Comparison of ENCODE assay signal across 29 mouse cellular contexts in genomic region chr17:8774301-8774700, GRCm38 (mm10).
"Had no signal": no experiment of that assay in that cellular context is flagged by ENCODE, and none has a peak within 500 bp of the region (broad histone marks: within the 10 kb centered on the region; RNA-seq: fewer than 3 reads in every experiment).

No protein-coding gene starts in this region.

- H3K4me3 ChIP-seq: embryonic facial prominence, embryonic 10.5 days; embryonic facial prominence, embryonic 12.5 days; embryonic facial prominence, embryonic 13.5 days; embryonic facial prominence, embryonic 15.5 days; erythroblast, embryonic 14.5 days; forebrain, embryonic 10.5 days; forebrain, embryonic 12.5 days; forebrain, embryonic 13.5 days; forebrain, embryonic 15.5 days; gastrocnemius, adult 2 months; heart, adult 2 months had no signal

- ATAC-seq: forebrain, embryonic 13.5 days; forebrain, embryonic 14.5 days; forebrain, embryonic 15.5 days; forebrain, embryonic 16.5 days; forebrain, postnatal 0 days had no signal

- H3K27me3 ChIP-seq: embryonic facial prominence, embryonic 12.5 days; embryonic facial prominence, embryonic 13.5 days; embryonic facial prominence, embryonic 15.5 days; forebrain, embryonic 13.5 days; forebrain, embryonic 15.5 days had no signal

- H3K36me3 ChIP-seq: embryonic facial prominence, embryonic 10.5 days; embryonic facial prominence, embryonic 12.5 days; embryonic facial prominence, embryonic 13.5 days; embryonic facial prominence, embryonic 15.5 days; forebrain, embryonic 10.5 days; forebrain, embryonic 12.5 days; forebrain, embryonic 15.5 days had no signal

- DNase-seq: cerebellum, adult 18-20 months; cerebellum, adult 2 months; cerebellum, adult 8-10 months; cerebellum, adult 9-10 months; cerebellum, adult 9-11 months; cerebellum, postnatal 10 days; cerebellum, postnatal 14 days; cerebellum, postnatal 25 days; cerebellum, postnatal 36 days; embryo, embryonic 11 days; forebrain, postnatal 0 days; gastrocnemius, adult 2 months; gastrocnemius, postnatal 10 days; gastrocnemius, postnatal 14 days; gastrocnemius, postnatal 25 days; gastrocnemius, postnatal 36 days; heart, adult 18-20 months; heart, adult 2 months had no signal

- H3K4me1 ChIP-seq: embryonic facial prominence, embryonic 10.5 days; embryonic facial prominence, embryonic 12.5 days; embryonic facial prominence, embryonic 13.5 days; embryonic facial prominence, embryonic 15.5 days; forebrain, embryonic 10.5 days; forebrain, embryonic 12.5 days; forebrain, embryonic 13.5 days; forebrain, embryonic 15.5 days had no signal

- H3K4me2 ChIP-seq: embryonic facial prominence, embryonic 12.5 days; embryonic facial prominence, embryonic 13.5 days; embryonic facial prominence, embryonic 15.5 days; forebrain, embryonic 12.5 days; forebrain, embryonic 13.5 days; forebrain, embryonic 15.5 days had no signal

- H3K9me3 ChIP-seq: embryonic facial prominence, embryonic 10.5 days; embryonic facial prominence, embryonic 12.5 days; embryonic facial prominence, embryonic 15.5 days; forebrain, embryonic 12.5 days; forebrain, embryonic 15.5 days had no signal

- H3K27ac ChIP-seq: embryonic facial prominence, embryonic 10.5 days; embryonic facial prominence, embryonic 12.5 days; embryonic facial prominence, embryonic 13.5 days; embryonic facial prominence, embryonic 15.5 days; forebrain, embryonic 10.5 days; forebrain, embryonic 12.5 days; forebrain, embryonic 13.5 days; forebrain, embryonic 15.5 days; gastrocnemius, adult 2 months; heart, adult 2 months had no signal

- H3K9ac ChIP-seq: embryonic facial prominence, embryonic 12.5 days; embryonic facial prominence, embryonic 13.5 days; embryonic facial prominence, embryonic 15.5 days; forebrain, embryonic 12.5 days; forebrain, embryonic 13.5 days; forebrain, embryonic 15.5 days; forebrain, postnatal 0 days had no signal
